Mouse (Mus musculus) heart, postnatal 0 days (tissue): ENCODE results near the gene Dars2.

Source experiments
- CTCF ChIP-seq: IDR thresholded peaks from 2 replicates; pipeline ENCODE4 v1.5.1; 2016; ENCODE audit warnings: antibody characterized with exemption, control low read depth, low read depth
- EP300 ChIP-seq: IDR thresholded peaks from 2 replicates; pipeline ENCODE4 v1.6.1; 2016; ENCODE audit warnings: antibody characterized with exemption, low read depth

- TF ChIP-seq CTCF: no peak
- no peak for TF ChIP-seq EP300
Observed at GRCm38 (mm10) chr1:161076238-161076637, 5.8 kb upstream of the Dars2 start.
